Mouse (Mus musculus): ENCODE data around the gene Zfp512.

GRCm38 (mm10) chr5:31452562-31452878 is 289 bp downstream of the Zfp512 start:
- TF ChIP-seq POLR2AphosphoS5 (IDR thresholded peaks at IDR 0.05; ENCODE audit: insufficient replicate concordance, low read depth, low read length), result no peak
- TF ChIP-seq CTCF (IDR thresholded peaks at IDR 0.05; ENCODE audit: low read depth, low read length), result no peak

Measured in G1E (cell line).